Mouse (Mus musculus) embryonic facial prominence, embryonic 12.5 days (tissue): Measurements from ENCODE around the gene Igfl3. TPM values are rescaled to one million over a fixed set of nuclear protein-coding genes. Genes with fewer than 3 reads are reported as not detected.

Experiments used
- ATAC-seq: fragments of 200-750 bp; cut with Nextera tagmentation; 2 replicates; pipeline ENCODE4 v1.8.0; 2017; ENCODE audit not compliant: insufficient number of reproducible peaks, insufficient read depth, low FRiP score, low TSS enrichment
- H3K27ac ChIP-seq: fragments of 300-500 bp; sonication (generic); 2 replicates; pipeline ENCODE4 v1.5.1; 2016; ENCODE audit warnings: mild to moderate bottlenecking
- H3K27me3 ChIP-seq: fragments of 300-500 bp; sonication (generic); 2 replicates; pipeline ENCODE4 v1.6.1; 2016; ENCODE audit warnings: mild to moderate bottlenecking, moderate library complexity
- H3K36me3 ChIP-seq: fragments of 300-500 bp; sonication (generic); 2 replicates; pipeline ENCODE4 v1.6.1; 2016; ENCODE audit warnings: mild to moderate bottlenecking
- H3K4me1 ChIP-seq: fragments of 300-500 bp; sonication (generic); 2 replicates; pipeline ENCODE4 v1.6.1; 2016
- H3K4me2 ChIP-seq: fragments of 300-500 bp; sonication (generic); replicated peaks from 2 replicates; pipeline ENCODE4 v1.6.1; 2016; ENCODE audit warnings: mild to moderate bottlenecking, moderate library complexity
- H3K4me3 ChIP-seq: fragments of 300-500 bp; sonication (generic); 2 replicates; pipeline ENCODE4 v1.5.1; 2016; ENCODE audit warnings: mild to moderate bottlenecking
- H3K9ac ChIP-seq: fragments of 300-500 bp; sonication (generic); 2 replicates; pipeline ENCODE4 v1.6.1; 2016; ENCODE audit warnings: mild to moderate bottlenecking, moderate library complexity
- H3K9me3 ChIP-seq: fragments of 300-500 bp; sonication (generic); 2 replicates; pipeline ENCODE4 v1.6.1; 2016; ENCODE audit warnings: mild to moderate bottlenecking, moderate library complexity
- WGBS: fragments of 180-500 bp; shearing (Covaris S2); methylation state at CpG from one replicate; pipeline ENCODE4 v1.1.7; 2016; 5-methylcytosine and 5-hydroxymethylcytosine counted together
- polyA plus RNA-seq: library from polyadenylated mRNA; unstranded; fragments of >200 nt; fragmentation: Nextera tagmentation; extraction: Ambion mirVana; gene quantifications from 2 replicates; pipeline ENCODE4 v1.2.1, GENCODE M21; 2016

The Igfl3 gene
- polyA plus RNA-seq: not detected in 2 replicates

DNA sequence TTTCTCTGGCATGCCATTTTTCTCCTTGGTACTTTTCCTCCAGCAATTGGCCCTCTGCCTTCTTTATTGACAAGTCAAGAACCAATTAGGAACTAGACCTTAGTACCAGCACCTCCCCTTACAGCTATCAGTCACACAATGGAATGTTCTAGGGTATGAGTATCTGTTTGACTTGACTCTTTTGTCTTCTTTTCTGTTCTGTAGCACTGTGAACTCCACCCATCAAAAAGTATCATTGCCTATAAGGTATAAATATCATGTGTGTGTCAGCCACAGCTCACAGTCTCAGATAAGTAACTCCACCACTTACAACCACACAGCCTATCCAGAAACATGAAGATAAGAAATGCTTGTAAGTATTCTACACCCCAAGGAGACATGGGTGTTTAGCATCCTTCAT, at the start of gene Igfl3:
TSS of gene Igfl3 (plus strand) at position 301 of the 400 bp plus-strand sequence.
- Histone ChIP-seq H3K9me3 (peaks cover 29% of the 10 kb centered on the region), H3K36me3 (no peaks in the 10 kb centered on the region)
- no peak for ATAC-seq

DNA sequence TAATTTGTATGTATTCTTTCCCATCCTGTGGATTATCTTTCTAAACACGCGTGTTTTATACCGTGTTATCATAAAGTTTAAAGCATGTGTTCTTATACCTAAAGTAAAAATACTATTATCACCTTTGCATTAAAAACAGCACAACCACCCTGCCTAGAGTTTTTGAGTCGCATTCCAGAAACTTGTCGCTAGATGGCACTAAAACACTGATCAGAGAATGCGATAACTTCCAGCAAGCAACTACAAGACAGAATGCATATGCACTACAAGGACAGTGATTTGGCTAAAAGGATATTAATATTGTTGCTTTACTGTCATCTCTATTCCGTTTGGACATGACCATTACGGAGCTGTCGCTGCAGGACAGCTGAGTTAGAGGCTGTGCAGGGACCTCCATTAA, 34.6 kb downstream of the Igfl3 start:
- Histone ChIP-seq H3K27me3 (no peaks in the 10 kb centered on the region), H3K4me1 (no peaks in the 10 kb centered on the region), H3K9ac (no peak overlapping the region), H3K4me3 (no peak overlapping the region), H3K27ac (no peak overlapping the region), H3K36me3 (no peaks in the 10 kb centered on the region), H3K9me3 (no peaks in the 10 kb centered on the region), H3K4me2 (no peak overlapping the region)
- no peak for ATAC-seq
- WGBS: 13% methylated on average over 9 of the region's 9 CpGs

More for the DNA sequence above, at the start of gene Igfl3:
- Histone ChIP-seq H3K27ac (no peak within 1 kb of the TSS), H3K4me3 (no peak within 1 kb of the TSS), H3K4me1 (no peaks in the 10 kb centered on the region), H3K27me3 (no peaks in the 10 kb centered on the region), H3K9ac (no peak within 1 kb of the TSS), H3K4me2 (no peak within 1 kb of the TSS)

DNA sequence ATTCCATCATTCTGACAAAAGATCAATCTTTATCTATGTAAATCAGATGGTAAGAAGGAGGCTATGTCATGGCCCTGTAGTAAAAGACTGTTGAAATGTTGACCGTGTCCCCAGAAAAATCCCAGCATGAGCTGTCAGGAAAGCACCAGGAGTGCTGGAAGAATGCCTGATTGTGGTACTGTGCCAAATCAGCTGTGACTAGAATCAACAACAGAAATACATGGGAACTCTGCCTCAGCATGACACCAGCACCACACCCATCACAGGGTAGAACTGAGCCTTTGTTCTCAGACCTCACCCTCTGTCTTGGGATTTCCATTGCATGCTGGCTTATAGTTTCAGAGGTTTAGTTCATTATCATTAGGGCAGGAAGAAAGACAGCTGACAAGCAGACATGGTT, 38.4 kb downstream of the Igfl3 start:
- H3K27me3 ChIP-seq: no peaks in the 10 kb centered on the region
- 56% methylated on average over 1 of the region's 1 CpGs for WGBS
- H3K9me3 ChIP-seq: no peaks in the 10 kb centered on the region
- no peak overlapping the region for H3K27ac ChIP-seq
- no peaks in the 10 kb centered on the region for H3K36me3 ChIP-seq
- no peak overlapping the region for H3K4me3 ChIP-seq
- no peak overlapping the region for H3K4me2 ChIP-seq
- no peak overlapping the region for H3K9ac ChIP-seq
- no peaks in the 10 kb centered on the region for H3K4me1 ChIP-seq
- no peak for ATAC-seq

Other genes with a start within 250 kb of the Igfl3 start
- not detected in 2 replicates for gene Ceacam11, start 204.4 kb upstream of the Igfl3 start, polyA plus RNA-seq
- gene Ceacam13, start 166.6 kb upstream of the Igfl3 start, polyA plus RNA-seq: not detected in 2 replicates
- not detected in 2 replicates for gene Ceacam12, start 110.6 kb upstream of the Igfl3 start, polyA plus RNA-seq
- gene Mill1, start 68.9 kb downstream of the Igfl3 start, polyA plus RNA-seq: not detected in 2 replicates
- not detected in 2 replicates for gene Psg18, start 178.5 kb downstream of the Igfl3 start, polyA plus RNA-seq